ENCODE assay signal across 12 mouse cellular contexts in the genomic region with DNA sequence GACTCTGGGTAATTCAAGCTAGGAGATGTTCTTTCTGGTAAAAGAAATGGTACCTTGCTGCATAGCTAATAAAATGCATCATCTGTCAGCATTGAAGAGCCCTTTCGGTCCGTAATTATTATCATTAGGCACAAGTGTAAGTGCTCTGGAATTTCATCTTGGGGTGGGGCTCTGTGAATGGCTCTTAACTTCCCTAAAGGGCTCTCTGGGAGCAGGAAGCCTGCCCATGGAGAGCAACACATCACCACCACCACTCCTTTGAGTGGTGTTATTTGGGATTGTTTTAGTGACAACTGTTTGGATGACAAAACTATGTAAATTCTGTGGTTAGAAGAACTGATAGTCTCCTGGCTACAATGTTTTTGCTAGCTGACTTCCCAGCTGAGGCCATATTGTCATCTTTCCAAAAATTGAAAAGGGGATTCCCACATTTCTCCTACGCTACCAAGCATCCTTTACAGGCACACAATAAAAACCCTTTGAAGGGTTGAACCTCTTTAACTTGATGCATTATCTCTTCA.
"Had no signal": no experiment of that assay in that cellular context is flagged by ENCODE, and none has a peak within 500 bp of the region (broad histone marks: within the 10 kb centered on the region; RNA-seq: fewer than 3 reads in every experiment).

No protein-coding gene starts in this region.

- H3K27ac ChIP-seq: limb, embryonic 10.5 days; liver, embryonic 15.5 days; midbrain, embryonic 15.5 days; neural tube, embryonic 13.5 days; stomach, embryonic 15.5 days had no signal

- H3K9me3 ChIP-seq: limb, embryonic 10.5 days; liver, embryonic 15.5 days; midbrain, embryonic 15.5 days; neural tube, embryonic 13.5 days; stomach, embryonic 15.5 days had no signal

- H3K4me3 ChIP-seq: limb, embryonic 10.5 days; liver, embryonic 15.5 days; midbrain, embryonic 15.5 days; neural tube, embryonic 13.5 days; stomach, embryonic 15.5 days had no signal

- H3K9ac ChIP-seq: liver, embryonic 15.5 days; lung, embryonic 14.5 days; midbrain, embryonic 15.5 days; neural tube, embryonic 13.5 days; stomach, embryonic 15.5 days had no signal

- H3K4me1 ChIP-seq: limb, embryonic 10.5 days; liver, embryonic 15.5 days; stomach, embryonic 15.5 days had no signal

- H3K27me3 ChIP-seq: liver, embryonic 15.5 days; midbrain, embryonic 15.5 days; neural tube, embryonic 13.5 days; stomach, embryonic 15.5 days had no signal

- DNase-seq: kidney, adult 8-10 months; kidney, postnatal 25 days; lung, embryonic 14.5 days; retina, postnatal 1 day; thymus, postnatal 36 days had no signal

- H3K36me3 ChIP-seq: limb, embryonic 10.5 days; liver, embryonic 15.5 days; midbrain, embryonic 15.5 days; neural tube, embryonic 13.5 days; stomach, embryonic 15.5 days had no signal

- H3K4me2 ChIP-seq: liver, embryonic 11.5 days; liver, embryonic 15.5 days; lung, embryonic 14.5 days; midbrain, embryonic 15.5 days; neural tube, embryonic 13.5 days; stomach, embryonic 15.5 days had no signal

- ATAC-seq: intestine, postnatal 0 days; midbrain, embryonic 15.5 days had no signal
